Mouse (Mus musculus): ENCODE data around the gene Tmem120b.
A peak's percentile ranks its signal among the peaks of the same experiment; 100 is the strongest.

Tmem120b gene

GRCm38 (mm10) chr5:123128426-123129169 is 60.4 kb downstream of the Tmem120b start:
- DNase-seq (ENCODE audit: low spot score in 2 of 2), result no peak

- DNase-seq (ENCODE audit: low spot score in 2 of 2), result no peak
These were observed 61.0 kb downstream of the Tmem120b start for GRCm38 (mm10) chr5:123129170-123129757.

- DNase-seq (ENCODE audit: low spot score in 2 of 2), result no peak
These were observed 62.0 kb downstream of the Tmem120b start for GRCm38 (mm10) chr5:123130030-123130813.

GRCm38 (mm10) chr5:123130814-123131148 is 62.6 kb downstream of the Tmem120b start:
- DNase-seq (ENCODE audit: low spot score in 2 of 2), result no peak

GRCm38 (mm10) chr5:123132308-123133071 is 64.3 kb downstream of the Tmem120b start, which contains the start of gene Rhof:
Rhof (minus strand) TSS chr5:123132692.
- peak in 1 of 2 experiments; percentile 86 for DNase-seq (ENCODE audit: low spot score in 2 of 2)

- DNase-seq (ENCODE audit: low spot score in 2 of 2), result peak in 1 of 2 experiments; percentile 94
These were observed 65.0 kb downstream of the Tmem120b start for GRCm38 (mm10) chr5:123133083-123133783.

GRCm38 (mm10) chr5:123133784-123134143 is 65.5 kb downstream of the Tmem120b start:
- no peak for DNase-seq (ENCODE audit: low spot score in 2 of 2)

GRCm38 (mm10) chr5:123134186-123134874 is 66.1 kb downstream of the Tmem120b start:
- peak in 1 of 2 experiments; percentile 62 for DNase-seq (ENCODE audit: low spot score in 2 of 2)

- DNase-seq (ENCODE audit: low spot score in 2 of 2), result no peak
These were observed 66.7 kb downstream of the Tmem120b start for GRCm38 (mm10) chr5:123134875-123135382.

GRCm38 (mm10) chr5:123135471-123136360 is 67.5 kb downstream of the Tmem120b start:
- DNase-seq (ENCODE audit: low spot score in 2 of 2), result peak in 1 of 2 experiments; percentile 79

GRCm38 (mm10) chr5:123136361-123137043 is 68.3 kb downstream of the Tmem120b start:
- peak in 1 of 2 experiments; percentile 88 for DNase-seq (ENCODE audit: low spot score in 2 of 2)

- peak in 1 of 2 experiments; percentile 73 for DNase-seq (ENCODE audit: low spot score in 2 of 2)
These were observed 69.1 kb downstream of the Tmem120b start for GRCm38 (mm10) chr5:123137044-123137909.

GRCm38 (mm10) chr5:123137910-123138229 is 69.7 kb downstream of the Tmem120b start:
- DNase-seq (ENCODE audit: low spot score in 2 of 2), result no peak

GRCm38 (mm10) chr5:123138230-123138911 is 70.2 kb downstream of the Tmem120b start:
- no peak for DNase-seq (ENCODE audit: low spot score in 2 of 2)

- peak in 1 of 2 experiments; percentile 88 for DNase-seq (ENCODE audit: low spot score in 2 of 2)
These were observed 70.9 kb downstream of the Tmem120b start for GRCm38 (mm10) chr5:123138953-123139721.

Data from left cerebral cortex, adult 9 months (tissue).